Mouse (Mus musculus): ENCODE measurements around the gene Nanog.
"Not testable (repeated sequence)": the region's sequence is repeated elsewhere in the genome, so short reads cannot be mapped to it uniquely, and the experiment has no call there.

The Nanog gene

GRCm38 (mm10) chr6:122707036-122707800, at the start of gene Nanog:
TSS of gene Nanog (plus strand) at chr6:122707489.
- DNase-seq: no peak

- no peak for DNase-seq
Observed at GRCm38 (mm10) chr6:122657630-122658029, 49.7 kb upstream of the Nanog start.

- no peak for DNase-seq
Observed at GRCm38 (mm10) chr6:122659567-122659966, 47.7 kb upstream of the Nanog start.

GRCm38 (mm10) chr6:122660601-122661379, 46.5 kb upstream of the Nanog start:
- DNase-seq: peak; percentile 42

GRCm38 (mm10) chr6:122662551-122663264, 44.6 kb upstream of the Nanog start:
- DNase-seq: no peak

- DNase-seq: no peak
Observed at GRCm38 (mm10) chr6:122663596-122664206, 43.6 kb upstream of the Nanog start.

GRCm38 (mm10) chr6:122665866-122666265, 41.4 kb upstream of the Nanog start:
- DNase-seq: no peak

- DNase-seq: no peak
Observed at GRCm38 (mm10) chr6:122667715-122668114, 39.6 kb upstream of the Nanog start.

- no peak for DNase-seq
Observed at GRCm38 (mm10) chr6:122668823-122669222, 38.5 kb upstream of the Nanog start.

GRCm38 (mm10) chr6:122669406-122670200, 37.7 kb upstream of the Nanog start:
- DNase-seq: peak; percentile 98

GRCm38 (mm10) chr6:122670201-122670551, 37.1 kb upstream of the Nanog start:
- DNase-seq: peak; percentile 10

GRCm38 (mm10) chr6:122670841-122671240, 36.4 kb upstream of the Nanog start:
- DNase-seq: no peak

GRCm38 (mm10) chr6:122672746-122673145, 34.5 kb upstream of the Nanog start:
- no peak for DNase-seq

- DNase-seq: no peak
Observed at GRCm38 (mm10) chr6:122682646-122683045, 24.6 kb upstream of the Nanog start.

GRCm38 (mm10) chr6:122686709-122687108, 20.6 kb upstream of the Nanog start:
- DNase-seq: no peak

- no peak for DNase-seq
Observed at GRCm38 (mm10) chr6:122689411-122690055, 17.8 kb upstream of the Nanog start.

- no peak for DNase-seq
Observed at GRCm38 (mm10) chr6:122690082-122690481, 17.2 kb upstream of the Nanog start.

- DNase-seq: no peak
Observed at GRCm38 (mm10) chr6:122695398-122695797, 11.9 kb upstream of the Nanog start.

GRCm38 (mm10) chr6:122699628-122700027, 7.7 kb upstream of the Nanog start:
- DNase-seq: not testable (repeated sequence)

GRCm38 (mm10) chr6:122701816-122702215, 5.5 kb upstream of the Nanog start:
- no peak for DNase-seq

- no peak for DNase-seq
Observed at GRCm38 (mm10) chr6:122702480-122703124, 4.7 kb upstream of the Nanog start.

Data from cerebellum, adult 8-10 months (tissue).